Mouse (Mus musculus): ENCODE measurements around the gene Atp6v0a4. TPM values are rescaled to one million over a fixed set of nuclear protein-coding genes. Genes with fewer than 3 reads are reported as not detected.

Atp6v0a4 gene
- 0.77 to 2.1 TPM (median 1.3 TPM) in 4 replicates for total RNA-seq (2023; ENCODE audit: inconsistent age)

DNA sequence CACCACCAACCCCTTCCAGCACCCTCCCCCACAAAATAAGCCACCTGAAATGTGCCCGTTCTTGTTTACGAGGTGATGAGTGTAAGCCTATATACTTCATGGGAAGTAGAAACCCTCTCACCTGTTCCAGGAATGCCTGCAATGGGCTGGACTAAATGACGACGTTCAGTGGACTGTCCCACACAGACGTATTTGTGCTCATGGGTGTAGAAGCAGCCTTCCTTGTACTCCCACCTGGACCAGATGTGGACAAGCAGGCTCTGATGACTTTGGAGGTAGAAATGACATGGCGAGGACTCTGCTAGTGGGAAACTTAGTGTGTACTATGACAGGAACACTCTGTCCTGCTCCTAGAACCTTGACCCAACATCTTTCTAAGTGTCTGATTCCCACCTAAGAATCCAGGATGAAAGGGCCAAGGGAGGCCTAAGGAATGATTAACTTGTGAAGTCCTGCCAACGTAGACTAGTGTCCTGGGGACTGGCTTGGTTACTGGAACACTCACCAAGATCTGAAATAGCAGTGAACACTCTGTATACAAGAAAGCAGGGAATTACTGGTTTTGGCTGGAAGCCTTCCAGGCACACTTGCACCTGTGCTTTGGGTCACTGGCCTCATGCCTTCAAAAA lies at the start of gene Atp6v0a4:
Gene Atp6v0a4, minus strand, starts transcription at position 380 of the 629 bp plus-strand sequence.

GRCm38 (mm10) chr6:38109160-38109795 lies 15.1 kb downstream of the Atp6v0a4 start, which contains the start of gene Tmem213:
Gene Tmem213, plus strand, starts transcription at chr6:38109255.

DNA sequence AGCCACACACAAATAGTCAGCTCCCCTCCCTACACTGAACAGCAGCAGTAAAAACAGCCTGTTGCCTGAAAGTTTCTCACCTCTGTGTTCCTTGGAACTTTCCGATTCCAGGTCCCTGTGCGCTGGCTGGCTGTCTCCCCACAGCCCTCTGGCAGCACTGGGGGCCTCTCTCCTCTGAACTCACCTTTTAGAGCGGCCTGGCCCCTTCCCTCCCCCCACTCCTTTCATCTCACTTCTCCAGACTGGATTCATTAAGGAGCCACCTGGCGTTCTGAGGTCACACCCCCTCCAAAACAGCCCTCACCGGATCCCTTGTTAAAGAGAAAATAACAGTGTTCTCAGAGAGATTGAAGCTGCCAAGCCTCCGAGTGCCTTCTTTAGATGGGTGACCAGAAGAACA lies 77.5 kb downstream of the Atp6v0a4 start, which contains the start of gene Svopl:
Gene Svopl, minus strand, starts transcription at position 159 of the 400 bp plus-strand sequence.

Other genes with a start within 250 kb of the Atp6v0a4 start
- 0.72 TPM in 1 of 4 replicates, not detected in the others for gene Svopl, start 77.6 kb downstream of the Atp6v0a4 start, total RNA-seq (2023; ENCODE audit: inconsistent age)
- not detected in 4 replicates for gene Tmem213, start 15.3 kb downstream of the Atp6v0a4 start, total RNA-seq (2023; ENCODE audit: inconsistent age)
- gene D630045J12Rik, start 129.4 kb upstream of the Atp6v0a4 start, total RNA-seq (2023; ENCODE audit: inconsistent age) = 0.06 to 0.24 TPM (median 0.14 TPM) in 4 replicates
- gene Zc3hav1l, start 174.7 kb upstream of the Atp6v0a4 start, total RNA-seq (2023; ENCODE audit: inconsistent age) = 1.5 to 2.4 TPM (median 2.1 TPM) in 4 replicates
- gene Zc3hav1, start 230.0 kb upstream of the Atp6v0a4 start, total RNA-seq (2023; ENCODE audit: inconsistent age) = 170 to 192 TPM (median 180 TPM) in 4 replicates